Mouse (Mus musculus) erythroid progenitor cell, adult 5-6 weeks (primary cell): ENCODE data around the gene Otud7a. TPM values are rescaled to one million over a fixed set of nuclear protein-coding genes. Genes with fewer than 3 reads are reported as not detected.

Source experiments
- ATAC-seq: replicated peaks from 2 replicates; pipeline ENCODE4 v1.8.0; 2016; ENCODE audit warnings: moderate number of reproducible peaks, mild to moderate bottlenecking, moderate TSS enrichment, inconsistent platforms; ENCODE audit not compliant: poor library complexity, low FRiP score, severe bottlenecking
- total RNA-seq, 2 experiments: library from RNA; stranded (forward) in 1 of 2; stranded (reverse) in 1 of 2; fragments of 150-400 nt in 1 of 2; fragments of 186-747, 209-891 nt in 1 of 2; gene quantifications; 2 replicates each; pipeline versions ENCODE4 v1.2.3 to v1.2.4; 2015 to 2017; ENCODE audit warnings: low replicate concordance in 2 of 2

Otud7a gene
- total RNA-seq, 2 experiments from 2014 or later, result not detected

GRCm38 (mm10) chr7:63671904-63672303, 227.4 kb downstream of the Otud7a start:
- ATAC-seq, result no peak

- no peak for ATAC-seq
Observed at GRCm38 (mm10) chr7:63676631-63677030, 232.1 kb downstream of the Otud7a start.

GRCm38 (mm10) chr7:63677149-63677548, 232.6 kb downstream of the Otud7a start:
- no peak for ATAC-seq

GRCm38 (mm10) chr7:63687056-63687455, 242.5 kb downstream of the Otud7a start:
- ATAC-seq, result no peak

- no peak for ATAC-seq
Observed at GRCm38 (mm10) chr7:63697921-63698320, 253.4 kb downstream of the Otud7a start.

- ATAC-seq, result no peak
Observed at GRCm38 (mm10) chr7:63717903-63718302, 273.4 kb downstream of the Otud7a start.

- no peak for ATAC-seq
Observed at GRCm38 (mm10) chr7:63719183-63719944, 274.8 kb downstream of the Otud7a start.

GRCm38 (mm10) chr7:63720682-63721081, 276.1 kb downstream of the Otud7a start:
- ATAC-seq, result no peak

GRCm38 (mm10) chr7:63725040-63725729, 280.6 kb downstream of the Otud7a start:
- no peak for ATAC-seq

GRCm38 (mm10) chr7:63729605-63730004, 285.1 kb downstream of the Otud7a start:
- ATAC-seq, result no peak

GRCm38 (mm10) chr7:63730012-63730411, 285.5 kb downstream of the Otud7a start:
- no peak for ATAC-seq

GRCm38 (mm10) chr7:63737725-63738124, 293.2 kb downstream of the Otud7a start:
- no peak for ATAC-seq

GRCm38 (mm10) chr7:63738142-63738541, 293.6 kb downstream of the Otud7a start:
- no peak for ATAC-seq

- no peak for ATAC-seq
Observed at GRCm38 (mm10) chr7:63743116-63743515, 298.6 kb downstream of the Otud7a start.

GRCm38 (mm10) chr7:63752081-63752480, 307.5 kb downstream of the Otud7a start:
- ATAC-seq, result no peak

GRCm38 (mm10) chr7:63753274-63753751, 308.8 kb downstream of the Otud7a start:
- ATAC-seq, result no peak

GRCm38 (mm10) chr7:63754573-63755475, 310.3 kb downstream of the Otud7a start:
- ATAC-seq, result no peak

- no peak for ATAC-seq
Observed at GRCm38 (mm10) chr7:63755476-63755948, 311.0 kb downstream of the Otud7a start.

GRCm38 (mm10) chr7:63757136-63757677, 312.7 kb downstream of the Otud7a start:
- ATAC-seq, result no peak
